Mouse (Mus musculus) liver, embryonic 16.5 days (tissue): ENCODE data around the gene Tas2r135. TPM values are rescaled to one million over a fixed set of nuclear protein-coding genes. Genes with fewer than 3 reads are reported as not detected.
A peak's percentile ranks its signal among the peaks of the same experiment; 100 is the strongest.

Source experiments
- ATAC-seq: fragments of 200-750 bp; cut with Nextera tagmentation; 2 replicates; pipeline ENCODE4 v1.8.0; 2017; ENCODE audit warnings: low read depth, mild to moderate bottlenecking, moderate number of reproducible peaks, moderate library complexity
- H3K27ac ChIP-seq: fragments of 300-500 bp; sonication (generic); 2 replicates; pipeline ENCODE4 v1.5.1; 2014; ENCODE audit warnings: mild to moderate bottlenecking, low read length
- H3K27me3 ChIP-seq: fragments of 300-500 bp; sonication (generic); 2 replicates; pipeline ENCODE4 v1.6.1; 2014; ENCODE audit warnings: low read depth, low read length, mixed read lengths; ENCODE audit not compliant: control insufficient read depth, insufficient read depth
- H3K36me3 ChIP-seq: fragments of 300-500 bp; sonication (generic); 2 replicates; pipeline ENCODE4 v1.6.1; 2014; ENCODE audit warnings: mild to moderate bottlenecking; ENCODE audit not compliant: control insufficient read depth, insufficient read depth
- H3K4me1 ChIP-seq: fragments of 300-500 bp; sonication (generic); 2 replicates; pipeline ENCODE4 v1.6.1; 2014; ENCODE audit warnings: low read depth, low read length, mixed read lengths; ENCODE audit not compliant: control insufficient read depth
- H3K4me2 ChIP-seq: fragments of 300-500 bp; sonication (generic); 2 replicates; pipeline ENCODE4 v1.6.1; 2014; ENCODE audit warnings: low read depth, low read length, mixed read lengths
- H3K4me3 ChIP-seq: fragments of 300-500 bp; sonication (generic); 2 replicates; pipeline ENCODE4 v1.5.1; 2014; ENCODE audit warnings: low read depth, mild to moderate bottlenecking, low read length
- H3K9ac ChIP-seq: fragments of 300-500 bp; sonication (generic); 2 replicates; pipeline ENCODE4 v1.6.1; 2014; ENCODE audit warnings: low read depth, low read length
- H3K9me3 ChIP-seq: fragments of 300-500 bp; sonication (generic); replicated peaks from 2 replicates; pipeline ENCODE4 v1.6.1; 2016; ENCODE audit warnings: low read length; ENCODE audit not compliant: control insufficient read depth
- WGBS: fragments of 180-500 bp; shearing (Covaris S2); extraction: QIAGEN DNeasy Blood & Tissue Kit; methylation state at CpG from one replicate; pipeline ENCODE4 v1.1.7; 2014; ENCODE audit not compliant: insufficient replicate concordance; 5-methylcytosine and 5-hydroxymethylcytosine counted together
- polyA plus RNA-seq: library from polyadenylated mRNA; unstranded; fragments of >200 nt; fragmentation: Nextera tagmentation; extraction: Ambion mirVana; gene quantifications from 2 replicates; pipeline ENCODE4 v1.2.1, GENCODE M21; 2015

Tas2r135 gene
- polyA plus RNA-seq, 1 experiment from 2014 or later = not detected

DNA sequence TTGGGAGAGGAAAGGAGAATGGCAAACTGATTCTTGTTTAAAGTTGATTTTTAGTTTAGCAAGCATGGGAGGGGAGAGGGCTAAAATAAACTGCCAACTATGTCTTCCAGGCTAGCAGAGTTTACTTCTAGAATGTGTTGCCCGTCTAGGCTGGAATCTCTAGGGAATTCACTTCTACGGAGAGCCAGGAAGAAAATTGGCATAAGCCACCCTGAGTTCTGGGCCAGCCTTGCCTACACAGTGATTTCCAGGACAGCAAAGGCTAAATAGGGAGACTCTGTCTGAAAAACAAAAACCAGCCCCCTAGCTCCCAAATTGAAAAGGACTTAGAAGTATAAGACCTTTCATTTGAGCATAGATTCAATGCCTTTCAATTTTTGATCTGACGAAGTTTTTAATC, 25.7 kb upstream of the Tas2r135 start:
- no peak overlapping the region for H3K9ac ChIP-seq
- no peaks in the 10 kb centered on the region for H3K9me3 ChIP-seq
- no peaks in the 10 kb centered on the region for H3K36me3 ChIP-seq
- no peak overlapping the region for H3K4me2 ChIP-seq
- H3K27me3 ChIP-seq = no peaks in the 10 kb centered on the region
- 62% methylated on average over 3 of the region's 3 CpGs for whole genome bisulfite sequencing
- no peak overlapping the region for H3K27ac ChIP-seq
- no peaks in the 10 kb centered on the region for H3K4me1 ChIP-seq
- no peak overlapping the region for H3K4me3 ChIP-seq
- ATAC-seq = no peak

DNA sequence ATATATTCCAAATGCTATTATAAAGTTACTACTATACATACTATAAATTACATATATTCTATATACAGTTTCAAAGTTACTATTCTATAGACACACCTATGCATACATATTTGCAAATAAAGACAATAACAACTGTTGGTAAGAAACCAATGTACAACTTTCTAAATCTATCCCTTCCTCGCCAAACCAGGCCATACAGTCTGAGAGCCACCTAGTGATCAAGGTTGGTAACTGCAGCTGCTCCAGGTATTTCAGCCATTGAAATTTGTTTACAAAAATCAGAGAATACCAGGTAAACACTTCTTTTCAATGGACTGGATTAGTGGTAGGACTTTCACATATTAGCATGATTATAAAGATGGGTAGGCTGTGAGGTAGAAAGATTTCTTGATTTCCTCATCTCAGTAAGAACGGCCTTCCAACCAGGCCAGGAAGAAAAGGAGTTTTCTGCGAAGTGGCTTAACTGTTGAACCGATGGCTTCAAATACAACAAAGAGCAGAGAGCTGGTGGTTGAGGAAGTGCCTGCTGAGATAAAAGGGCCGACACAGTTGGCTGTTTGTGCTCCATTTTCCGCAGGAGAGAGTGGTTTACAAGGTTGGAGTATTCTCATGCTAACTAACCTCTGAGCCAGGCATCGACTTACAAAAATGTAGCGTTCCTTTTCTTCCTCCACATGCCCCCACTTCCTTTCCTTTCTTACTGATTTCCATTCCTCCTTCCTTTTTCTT, 24.7 kb upstream of the Tas2r135 start:
- 25% methylated on average over 8 of the region's 8 CpGs for WGBS
- Histone ChIP-seq H3K36me3 (no peaks in the 10 kb centered on the region), H3K4me2 (no peak overlapping the region), H3K4me3 (no peak overlapping the region), H3K9ac (no peak overlapping the region), H3K27ac (no peak overlapping the region), H3K9me3 (no peaks in the 10 kb centered on the region), H3K4me1 (no peaks in the 10 kb centered on the region), H3K27me3 (no peaks in the 10 kb centered on the region)
- ATAC-seq = no peak

- Histone ChIP-seq H3K27ac (no peak overlapping the region), H3K9me3 (no peaks in the 10 kb centered on the region), H3K27me3 (no peaks in the 10 kb centered on the region), H3K4me1 (no peaks in the 10 kb centered on the region), H3K36me3 (no peaks in the 10 kb centered on the region), H3K9ac (no peak overlapping the region), H3K4me2 (no peak overlapping the region), H3K4me3 (no peak overlapping the region)
- WGBS = 57% methylated on average over 2 of the region's 2 CpGs
- ATAC-seq = no peak
Observed at GRCm38 (mm10) chr6:42381221-42381620, 24.0 kb upstream of the Tas2r135 start.

- Histone ChIP-seq H3K9me3 (no peaks in the 10 kb centered on the region), H3K27me3 (no peaks in the 10 kb centered on the region), H3K4me1 (no peaks in the 10 kb centered on the region), H3K9ac (no peak overlapping the region), H3K36me3 (no peaks in the 10 kb centered on the region), H3K4me2 (no peak overlapping the region), H3K27ac (no peak overlapping the region), H3K4me3 (no peak overlapping the region)
- WGBS = 42% methylated on average over 9 of the region's 9 CpGs
- peak; percentile 50; the same call in 1 of the 2 replicates for ATAC-seq
Observed at GRCm38 (mm10) chr6:42381916-42382381, 23.3 kb upstream of the Tas2r135 start.

DNA sequence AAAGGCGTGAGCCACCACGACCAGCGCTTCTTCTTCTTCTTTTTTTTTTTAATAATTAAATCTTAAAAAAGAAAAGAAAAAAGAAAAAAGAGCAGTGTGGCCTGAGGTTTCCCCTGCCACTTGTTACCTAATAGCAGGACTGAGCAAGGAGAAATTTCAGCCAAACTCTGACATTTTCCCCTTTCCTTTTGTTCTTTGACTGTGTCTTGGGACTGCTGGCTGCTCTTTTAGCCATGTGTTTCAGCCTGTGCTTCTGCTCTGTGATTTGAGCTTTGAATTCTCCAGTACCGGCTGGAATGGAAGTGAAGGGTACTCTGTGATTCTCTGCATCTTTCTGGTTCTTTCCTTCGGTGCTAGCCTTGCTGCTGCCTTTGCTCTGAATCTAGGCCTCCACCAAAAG, 21.9 kb upstream of the Tas2r135 start:
- Histone ChIP-seq H3K9me3 (no peaks in the 10 kb centered on the region), H3K9ac (no peak overlapping the region), H3K4me2 (no peak overlapping the region), H3K27me3 (no peaks in the 10 kb centered on the region), H3K4me1 (no peaks in the 10 kb centered on the region), H3K27ac (no peak overlapping the region), H3K36me3 (no peaks in the 10 kb centered on the region), H3K4me3 (no peak overlapping the region)
- 61% methylated on average over 5 of the region's 5 CpGs for WGBS
- no peak for ATAC-seq

DNA sequence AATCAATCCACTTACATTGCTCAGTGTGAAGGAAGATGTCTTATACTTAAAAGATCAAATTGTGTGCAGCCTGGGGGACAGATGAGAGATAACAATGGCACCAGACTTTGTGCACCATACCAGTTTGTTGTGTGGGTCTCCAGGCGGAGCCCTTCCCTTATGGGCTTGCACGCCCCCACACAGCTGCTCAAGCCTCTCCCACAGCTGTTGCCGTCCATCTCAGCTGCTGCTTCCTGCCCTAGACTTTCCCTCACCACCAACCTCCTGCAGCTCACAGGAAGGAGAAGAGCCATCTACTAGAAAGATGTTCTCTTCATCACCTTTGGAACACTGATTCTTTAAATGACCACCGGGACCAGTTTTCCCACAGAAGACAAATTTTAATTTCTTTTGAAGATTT, 19.6 kb upstream of the Tas2r135 start:
- Histone ChIP-seq H3K9me3 (no peaks in the 10 kb centered on the region), H3K27me3 (no peaks in the 10 kb centered on the region), H3K4me1 (no peaks in the 10 kb centered on the region), H3K4me2 (no peak overlapping the region), H3K36me3 (no peaks in the 10 kb centered on the region), H3K4me3 (no peak overlapping the region), H3K9ac (no peak overlapping the region), H3K27ac (no peak overlapping the region)
- WGBS = 54% methylated on average over 4 of the region's 4 CpGs
- no peak for ATAC-seq

DNA sequence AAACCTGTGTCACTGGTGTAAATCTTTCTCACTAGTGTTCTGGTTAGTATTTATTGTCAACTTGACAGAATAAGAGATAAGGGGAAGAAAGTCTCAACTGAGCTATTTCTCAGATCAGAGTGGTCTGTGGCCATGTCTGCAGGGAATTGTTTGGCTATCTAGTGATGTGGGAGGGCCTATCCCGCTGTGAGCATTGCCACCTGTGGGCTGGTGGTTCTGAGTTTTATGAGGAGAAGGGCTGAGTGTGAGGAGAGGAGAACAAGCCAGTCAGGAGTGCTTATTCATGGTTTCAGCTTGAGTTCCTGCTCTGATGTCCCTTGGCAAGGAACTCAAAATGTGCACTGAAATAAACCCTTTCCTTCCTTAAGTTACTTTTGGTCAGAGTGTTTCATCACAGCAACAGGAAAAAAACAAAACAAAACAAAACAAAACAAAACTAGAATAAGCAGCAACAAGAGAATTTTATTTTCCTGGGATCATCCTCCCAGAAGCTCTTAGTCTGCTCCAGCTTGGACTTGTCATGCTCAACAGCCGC, 13.4 kb upstream of the Tas2r135 start:
- H3K27ac ChIP-seq = no peak overlapping the region
- no peak for ATAC-seq
- no peaks in the 10 kb centered on the region for H3K27me3 ChIP-seq
- 28% methylated on average over 2 of the region's 2 CpGs for WGBS
- H3K36me3 ChIP-seq = no peaks in the 10 kb centered on the region
- no peaks in the 10 kb centered on the region; the same call in 1 of the 2 replicates for H3K4me1 ChIP-seq
- H3K4me2 ChIP-seq = no peak overlapping the region
- H3K9me3 ChIP-seq = no peaks in the 10 kb centered on the region
- H3K4me3 ChIP-seq = no peak overlapping the region
- no peak overlapping the region for H3K9ac ChIP-seq

DNA sequence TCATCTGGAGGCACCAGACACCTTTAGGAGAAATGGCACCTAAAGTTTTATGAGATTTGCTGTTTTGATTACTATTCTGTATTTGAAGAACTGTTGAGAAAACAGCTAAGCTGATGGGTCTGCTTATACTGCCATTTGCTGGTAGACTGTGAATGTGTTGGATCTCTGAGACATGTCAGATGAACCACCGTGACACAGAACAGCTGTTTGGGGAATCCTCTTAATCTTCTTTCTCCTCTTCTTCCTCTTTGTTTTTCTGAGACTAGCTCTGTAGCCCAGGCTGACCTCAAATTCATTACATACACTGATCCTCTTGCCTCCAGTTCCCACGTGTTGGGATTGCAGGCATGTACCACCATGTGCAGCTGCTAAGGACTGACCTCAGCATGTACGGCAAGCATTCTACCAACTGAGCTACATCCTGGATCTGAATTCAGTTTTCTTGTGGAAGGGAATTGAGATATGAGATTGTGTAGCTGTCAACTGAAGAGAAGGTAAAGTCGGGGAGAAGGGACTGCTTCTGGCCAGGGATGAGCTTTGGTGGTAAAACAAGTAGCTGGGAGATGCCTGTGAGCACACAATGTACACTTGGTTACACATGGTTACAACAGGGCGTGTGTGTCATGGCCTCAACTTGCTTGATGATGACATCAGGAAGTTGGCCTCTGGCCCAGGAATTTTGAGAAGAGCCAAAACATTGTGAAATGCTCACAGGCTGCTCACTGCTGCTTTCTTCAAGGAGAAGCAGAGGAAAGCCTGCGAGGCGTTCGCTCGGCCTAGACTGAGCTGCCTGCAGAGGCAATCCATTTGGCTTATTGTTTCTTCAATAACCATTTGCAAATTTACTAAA, 9.0 kb upstream of the Tas2r135 start:
- no peaks in the 10 kb centered on the region for H3K27me3 ChIP-seq
- no peak overlapping the region; the same call in 1 of the 2 replicates for H3K4me2 ChIP-seq
- no peaks in the 10 kb centered on the region; the same call in 1 of the 2 replicates for H3K4me1 ChIP-seq
- H3K9me3 ChIP-seq = no peaks in the 10 kb centered on the region
- no peaks in the 10 kb centered on the region for H3K36me3 ChIP-seq
- peak; percentile 66 for ATAC-seq
- 0 out of 2 replicates have a peak overlapping the region, but pooled peaks have one; percentile 37 for H3K27ac ChIP-seq
- WGBS = 47% methylated on average over 9 of the region's 9 CpGs
- H3K4me3 ChIP-seq = no peak overlapping the region
- H3K9ac ChIP-seq = no peak overlapping the region
